Mouse (Mus musculus): Measurements from ENCODE around the gene Nat8.

GRCm38 (mm10) chr6:85813339-85813738, 18.5 kb downstream of the Nat8 start:
- no peak for TF ChIP-seq TAL1 (IDR thresholded peaks at IDR 0.05; ENCODE audit: low read length)
- no peak for TF ChIP-seq GATA1 (IDR thresholded peaks at IDR 0.05; ENCODE audit: low read length)

Data from erythroblast, embryonic 14.5 days (primary cell).